11 mouse cellular contexts compared by ENCODE assay signal in the genomic region with DNA sequence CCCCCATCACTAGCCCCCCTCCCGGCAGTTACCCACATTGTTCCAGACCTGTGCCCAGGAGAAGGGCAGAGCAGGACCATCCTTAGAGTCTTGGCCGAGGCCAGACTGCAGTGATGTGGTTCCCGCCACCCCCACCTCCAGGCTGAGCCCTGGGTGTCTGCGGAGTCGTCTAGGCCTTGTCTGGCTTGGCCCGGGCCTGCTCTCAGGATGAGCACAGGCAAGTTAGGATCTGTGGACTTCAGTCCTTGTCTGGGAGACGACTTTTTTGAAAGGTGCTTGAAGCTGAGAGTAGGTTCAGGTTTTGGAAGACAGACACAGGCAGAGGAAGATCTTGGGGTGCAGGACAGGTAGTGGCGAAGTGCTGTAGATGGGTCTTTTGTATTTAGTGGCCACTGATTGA. TPM values are rescaled to one million over a fixed set of nuclear protein-coding genes. Genes with fewer than 3 reads are reported as not detected.
DNase-seq lines count a peak whose midpoint lies in the region; ATAC-seq and TF ChIP-seq lines count a peak whose summit lies in the region.
"Had no signal": no experiment of that assay in that cellular context is flagged by ENCODE, and none has a peak within 500 bp of the region (broad histone marks: within the 10 kb centered on the region; RNA-seq: fewer than 3 reads in every experiment).

No protein-coding gene starts in this region.

- peak overlapping the region; percentile 85 for H3K4me3 ChIP-seq in kidney, postnatal 0 days (replicated peaks; ENCODE audit: low read depth, low read length)
- no peak overlapping the region for H3K4me3 ChIP-seq in intestine, embryonic 14.5 days (ENCODE audit: low read depth, low read length)
- H3K4me3 ChIP-seq in small intestine, adult 2 months (ENCODE audit: low read depth, low read length) = peak overlapping the region; percentile 7; the same call in 1 of the 2 replicates

- no peak for ATAC-seq in kidney, postnatal 0 days (replicated peaks; ENCODE audit: low FRiP score, low read depth)
- no peak for ATAC-seq in intestine, embryonic 14.5 days (replicated peaks; ENCODE audit: low FRiP score, low TSS enrichment, low read depth)

- peak overlapping the region; percentile 87 for H3K27ac ChIP-seq in kidney, postnatal 0 days
- peak overlapping the region; percentile 52 for H3K27ac ChIP-seq in intestine, embryonic 14.5 days (ENCODE audit: low read depth)
- H3K27ac ChIP-seq in small intestine, adult 2 months (ENCODE audit: insufficient read depth, low read depth, low read length) = no peak overlapping the region

- no peak for TF ChIP-seq POLR2A in small intestine, adult 2 months (IDR thresholded peaks at IDR 0.05; ENCODE audit: low read depth, low read length)

- peak; percentile 35 for DNase-seq in adrenal gland, postnatal 14 days
- no peak for DNase-seq in adrenal gland, postnatal 36 days
- no peak for DNase-seq in kidney, postnatal 0 days (ENCODE audit: low spot score)
- DNase-seq in kidney, adult 11 months = no peak
- no peak for DNase-seq in intestine, embryonic 14.5 days (ENCODE audit: low spot score)
- DNase-seq in MN1 (ENCODE audit: low spot score) = no peak
- DNase-seq in left cerebral cortex, adult 8-10 months (ENCODE audit: low spot score in 2 of 2) = no peak
- DNase-seq: embryo, embryonic 11 days; gastrocnemius, postnatal 10 days had no signal

- H3K4me1 ChIP-seq in kidney, postnatal 0 days (replicated peaks; ENCODE audit: insufficient read depth, low read length) = peaks cover 52% of the 10 kb centered on the region
- peaks cover 61% of the 10 kb centered on the region for H3K4me1 ChIP-seq in intestine, embryonic 14.5 days (replicated peaks; ENCODE audit: control insufficient read depth, insufficient read depth, low read length)
- peaks cover 19% of the 10 kb centered on the region for H3K4me1 ChIP-seq in small intestine, adult 2 months (ENCODE audit: control insufficient read depth, insufficient read depth, insufficient read length, low read length)

- H3K4me2 ChIP-seq in kidney, postnatal 0 days (ENCODE audit: low read length) = peak overlapping the region; percentile 96
- peak overlapping the region; percentile 71 for H3K4me2 ChIP-seq in intestine, embryonic 14.5 days (ENCODE audit: low read length)

- TF ChIP-seq CTCF in kidney, postnatal 0 days (IDR thresholded peaks at IDR 0.05; ENCODE audit: low read depth) = no peak
- no peak for TF ChIP-seq CTCF in small intestine, adult 2 months (IDR thresholded peaks at IDR 0.05; ENCODE audit: extremely low read depth, insufficient read length, insufficient replicate concordance, low read depth, low read length)

- no peaks in the 10 kb centered on the region for H3K36me3 ChIP-seq in kidney, postnatal 0 days (ENCODE audit: insufficient read depth, low read length)
- H3K36me3 ChIP-seq in intestine, embryonic 14.5 days (ENCODE audit: control insufficient read depth, insufficient read depth, low read length) = no peaks in the 10 kb centered on the region; the same call in 1 of the 2 replicates
- no peaks in the 10 kb centered on the region for H3K36me3 ChIP-seq in small intestine, adult 2 months (ENCODE audit: control insufficient read depth, insufficient read depth, low read length)

- no peaks in the 10 kb centered on the region for H3K9me3 ChIP-seq in kidney, postnatal 0 days (replicated peaks; ENCODE audit: low read length)
- H3K9me3 ChIP-seq in intestine, embryonic 14.5 days (ENCODE audit: control insufficient read depth, low read length) = no peaks in the 10 kb centered on the region

- H3K27me3 ChIP-seq in kidney, postnatal 0 days (ENCODE audit: insufficient read depth, low read length) = no peaks in the 10 kb centered on the region
- H3K27me3 ChIP-seq in intestine, embryonic 14.5 days (replicated peaks; ENCODE audit: control insufficient read depth, insufficient read depth, low read length) = no peaks in the 10 kb centered on the region
- H3K27me3 ChIP-seq in small intestine, adult 2 months (ENCODE audit: control insufficient read depth, insufficient read depth, low read length) = no peaks in the 10 kb centered on the region

- WGBS in kidney, postnatal 0 days = 38% methylated on average over 8 of the region's 8 CpGs
- WGBS in intestine, embryonic 14.5 days = 48% methylated on average over 8 of the region's 8 CpGs
- 80% methylated on average over 8 of the region's 8 CpGs for WGBS in small intestine, adult 2 months

- H3K9ac ChIP-seq in kidney, postnatal 0 days (ENCODE audit: low read depth, low read length) = 0 out of 2 replicates have a peak overlapping the region, but pooled peaks have one; percentile 8
- H3K9ac ChIP-seq in intestine, embryonic 14.5 days (ENCODE audit: low read length) = peak overlapping the region; percentile 20; the same call in 1 of the 2 replicates

RNA-seq across cellular contexts. Expression of gene Hspg2, which starts 2.8 kb away (rescaled TPM):
- total RNA-seq in adrenal gland, postnatal 14 days (2021) = 230 and 242 TPM in 2 replicates
- 100 to 1,000 TPM; 141 to 263 TPM for total RNA-seq in adrenal gland, postnatal 36 days (2021)
- polyA plus RNA-seq in kidney, postnatal 0 days (2015; fragmentation: Nextera tagmentation; extraction: Ambion mirVana) = 31.3 and 34.0 TPM in 2 replicates
- 44.4 and 49.8 TPM in 2 replicates for polyA plus RNA-seq in intestine, embryonic 14.5 days (2014; fragmentation: Nextera tagmentation; extraction: Ambion mirVana)
- polyA plus RNA-seq in small intestine, adult 2 months (2012; rRNA removed) = 38.2 and 40.5 TPM in 2 replicates
- 1 to 10 TPM; 4.1 to 6.4 (median 6.0) TPM for total RNA-seq in left cerebral cortex, adult 8-10 months (2022)

RNA-seq across cellular contexts. Expression of gene 1700013G24Rik, which starts 18.2 kb away (rescaled TPM):
- total RNA-seq in adrenal gland, postnatal 14 days (2021) = not detected in 2 replicates
- total RNA-seq in adrenal gland, postnatal 36 days (2021) = not detected
- polyA plus RNA-seq in kidney, postnatal 0 days (2015; fragmentation: Nextera tagmentation; extraction: Ambion mirVana) = not detected in 2 replicates
- not detected in 2 replicates for polyA plus RNA-seq in intestine, embryonic 14.5 days (2014; fragmentation: Nextera tagmentation; extraction: Ambion mirVana)
- not detected in 2 replicates for polyA plus RNA-seq in small intestine, adult 2 months (2012; rRNA removed)
- total RNA-seq in left cerebral cortex, adult 8-10 months (2022) = not detected
- total RNA-seq: gastrocnemius, postnatal 10 days; layer of hippocampus, postnatal 10 days had no signal

RNA-seq across cellular contexts. Expression of gene Cela3b, which starts 41.0 kb away (rescaled TPM):
- total RNA-seq in adrenal gland, postnatal 14 days (2021) = not detected in 2 replicates
- total RNA-seq in adrenal gland, postnatal 36 days (2021) = not detected
- polyA plus RNA-seq in kidney, postnatal 0 days (2015; fragmentation: Nextera tagmentation; extraction: Ambion mirVana) = not detected in 2 replicates
- polyA plus RNA-seq in intestine, embryonic 14.5 days (2014; fragmentation: Nextera tagmentation; extraction: Ambion mirVana) = 3.8 TPM in 1 of 2 replicates, not detected in the other
- 42.4 and 23,172 TPM in 2 replicates for polyA plus RNA-seq in small intestine, adult 2 months (2012; rRNA removed)
- not detected for total RNA-seq in left cerebral cortex, adult 8-10 months (2022)
- total RNA-seq: gastrocnemius, postnatal 10 days; layer of hippocampus, postnatal 10 days had no signal

Comparison
In these comparisons a context has a peak if more than half of its experiments do, and no peak if none do; other contexts are left out.
1. RNA of gene Hspg2, which starts 2.8 kb away (total RNA-seq): 141 to 263 TPM in adrenal gland, postnatal 36 days and 230 to 242 TPM in adrenal gland, postnatal 14 days; 4.1 to 6.4 TPM in left cerebral cortex, adult 8-10 months; every median in the first group is over 10 times any median in the second.